ENCODE assay signal across 12 mouse cellular contexts in the genomic region with DNA sequence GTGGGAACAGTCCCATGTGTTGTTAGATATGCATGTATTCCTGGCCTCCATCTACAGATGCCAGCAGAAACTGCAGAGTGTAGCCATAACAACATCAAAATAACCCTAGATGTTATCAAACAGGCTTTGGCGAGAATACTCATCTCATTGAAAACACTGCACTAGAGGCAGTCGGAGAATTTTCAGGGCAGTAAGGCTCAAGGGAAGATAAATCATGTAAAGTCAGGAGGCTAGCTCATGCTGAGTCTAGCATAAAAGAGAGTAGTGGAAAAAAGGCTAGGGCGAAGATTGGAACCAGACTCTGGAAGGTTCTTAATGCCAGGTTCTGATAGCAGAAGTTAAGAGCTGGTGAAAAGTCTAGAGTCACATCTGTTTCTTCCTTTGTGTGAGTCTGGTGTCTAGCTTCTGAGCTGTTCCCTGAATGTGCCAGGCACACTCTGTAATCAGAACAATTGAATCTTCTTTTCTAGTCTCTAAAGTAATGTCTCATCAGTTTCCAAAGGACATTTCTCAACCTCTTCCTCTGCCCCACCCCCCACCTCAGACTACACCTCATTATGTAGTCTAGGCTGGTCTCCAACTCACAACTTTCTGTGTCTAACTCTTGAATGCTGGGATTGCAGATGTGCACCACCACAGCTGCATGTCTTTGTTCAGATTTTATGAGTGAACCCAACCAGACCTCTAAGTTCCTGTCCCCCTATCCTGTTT.
"Had no signal": no experiment of that assay in that cellular context is flagged by ENCODE, and none has a peak within 500 bp of the region (broad histone marks: within the 10 kb centered on the region; RNA-seq: fewer than 3 reads in every experiment).

No protein-coding gene starts in this region.

- H3K27ac ChIP-seq: intestine, embryonic 15.5 days; limb, embryonic 13.5 days; liver, embryonic 13.5 days; midbrain, embryonic 13.5 days; stomach, embryonic 15.5 days had no signal

- H3K9me3 ChIP-seq: intestine, embryonic 15.5 days; limb, embryonic 13.5 days; liver, embryonic 13.5 days; midbrain, embryonic 13.5 days; stomach, embryonic 15.5 days had no signal

- H3K4me1 ChIP-seq: intestine, embryonic 15.5 days; limb, embryonic 13.5 days; liver, embryonic 13.5 days; midbrain, embryonic 13.5 days; stomach, embryonic 15.5 days had no signal

- H3K4me2 ChIP-seq: intestine, embryonic 15.5 days; limb, embryonic 13.5 days; liver, embryonic 13.5 days; midbrain, embryonic 13.5 days; stomach, embryonic 15.5 days had no signal

- H3K36me3 ChIP-seq: intestine, embryonic 15.5 days; limb, embryonic 13.5 days; liver, embryonic 13.5 days; midbrain, embryonic 13.5 days; stomach, embryonic 15.5 days had no signal

- H3K9ac ChIP-seq: intestine, embryonic 15.5 days; limb, embryonic 13.5 days; liver, embryonic 13.5 days; liver, postnatal 0 days; midbrain, embryonic 13.5 days; stomach, embryonic 15.5 days had no signal

- H3K27me3 ChIP-seq: intestine, embryonic 15.5 days; liver, embryonic 13.5 days; midbrain, embryonic 13.5 days; stomach, embryonic 15.5 days had no signal

- ATAC-seq: intestine, embryonic 15.5 days; liver, postnatal 0 days; midbrain, embryonic 13.5 days had no signal

- H3K4me3 ChIP-seq: intestine, embryonic 15.5 days; limb, embryonic 13.5 days; liver, embryonic 13.5 days; midbrain, embryonic 13.5 days; stomach, embryonic 15.5 days had no signal

- DNase-seq: kidney, adult 18-20 months; kidney, postnatal 10 days; kidney, postnatal 4 days; liver, embryonic 13.5 days; liver, postnatal 0 days; right cerebral cortex, postnatal 14 days; thymus, adult 2 months; thymus, postnatal 25 days had no signal
